Mouse (Mus musculus): ENCODE measurements around the gene Zfp687.

DNA sequence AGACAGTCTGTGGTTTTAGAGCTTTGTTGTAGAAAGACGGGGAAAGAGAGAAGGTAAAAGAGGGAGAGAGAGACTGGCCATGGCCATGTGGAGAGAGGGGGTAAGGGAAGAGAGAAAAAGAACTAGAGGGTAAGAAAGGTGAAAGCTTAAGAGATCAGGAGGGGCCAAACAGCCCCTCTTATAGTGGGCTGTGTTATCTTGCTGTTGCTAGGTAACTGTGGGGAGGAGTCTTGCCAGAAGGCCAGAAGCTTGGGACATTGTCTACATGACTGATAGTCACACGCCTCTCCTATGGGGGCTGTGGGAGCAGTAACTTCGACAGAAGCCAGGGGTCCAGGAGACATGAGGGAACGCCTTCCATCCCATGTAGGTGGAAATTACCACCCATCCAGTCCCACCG, 10.0 kb upstream of the Zfp687 start:
- TF ChIP-seq CTCF (conservative IDR thresholded peaks at IDR 0.05; ENCODE audit: low read length) (no peak), POU5F1 (IDR thresholded peaks at IDR 0.05; ENCODE audit: borderline replicate concordance, low read length) (no peak)
